Mouse (Mus musculus) stomach, postnatal 0 days (tissue): ENCODE measurements around the gene Mogat1. TPM values are rescaled to one million over a fixed set of nuclear protein-coding genes. Genes with fewer than 3 reads are reported as not detected.

ENCODE experiments used
- ATAC-seq: fragments of 200-750 bp; cut with Nextera tagmentation; 2 replicates; pipeline ENCODE4 v1.8.0; 2017; ENCODE audit not compliant: low FRiP score, low TSS enrichment
- DNase-seq: peaks from one replicate; pipeline ENCODE4 v3.0.0-alpha.2; 2016; ENCODE audit warnings: low spot score
- H3K27ac ChIP-seq: fragments of 300-500 bp; sonication (generic); replicated peaks from 2 replicates; pipeline ENCODE4 v1.5.1; 2014; ENCODE audit warnings: mild to moderate bottlenecking, control low read depth
- H3K27me3 ChIP-seq: fragments of 300-500 bp; sonication (generic); 2 replicates; pipeline ENCODE4 v1.6.1; 2014; ENCODE audit warnings: low read length; ENCODE audit not compliant: control insufficient read depth, insufficient read depth
- H3K36me3 ChIP-seq: fragments of 300-500 bp; sonication (generic); 2 replicates; pipeline ENCODE4 v1.6.1; 2014; ENCODE audit warnings: low read length, mixed read lengths; ENCODE audit not compliant: control insufficient read depth, insufficient read depth
- H3K4me1 ChIP-seq: fragments of 300-500 bp; sonication (generic); replicated peaks from 2 replicates; pipeline ENCODE4 v1.6.1; 2014; ENCODE audit warnings: antibody characterized with exemption; ENCODE audit not compliant: control insufficient read depth, insufficient read depth
- H3K4me2 ChIP-seq: fragments of 300-500 bp; sonication (generic); replicated peaks from 2 replicates; pipeline ENCODE4 v1.6.1; 2014; ENCODE audit warnings: low read depth, mild to moderate bottlenecking, control low read depth, moderate library complexity
- H3K4me3 ChIP-seq: fragments of 300-500 bp; sonication (generic); 2 replicates; pipeline ENCODE4 v1.5.1; 2014; ENCODE audit warnings: low read depth, low read length, control low read depth
- H3K9ac ChIP-seq: fragments of 300-500 bp; sonication (generic); 2 replicates; pipeline ENCODE4 v1.6.1; 2014; ENCODE audit warnings: mild to moderate bottlenecking, low read length, control low read depth, mixed read lengths
- H3K9me3 ChIP-seq: fragments of 300-500 bp; sonication (generic); 2 replicates; pipeline ENCODE4 v1.6.1; 2016; ENCODE audit warnings: low read length; ENCODE audit not compliant: control insufficient read depth
- CTCF ChIP-seq: IDR thresholded peaks from 2 replicates; pipeline ENCODE4 v1.5.1; 2016; ENCODE audit warnings: antibody characterized with exemption, low read depth, mild to moderate bottlenecking, moderate library complexity
- EP300 ChIP-seq: optimal IDR thresholded peaks from 2 replicates; pipeline ENCODE3; 2016; ENCODE audit warnings: antibody characterized with exemption
- WGBS: fragments of 180-500 bp; shearing (Covaris S2); extraction: QIAGEN DNeasy Blood & Tissue Kit; methylation state at CpG from one replicate; pipeline ENCODE4 v1.1.7; 2014; 5-methylcytosine and 5-hydroxymethylcytosine counted together
- polyA plus RNA-seq: library from polyadenylated mRNA; unstranded; fragments of >200 nt; fragmentation: Nextera tagmentation; extraction: Ambion mirVana; gene quantifications from 2 replicates; pipeline ENCODE4 v1.2.1, GENCODE M21; 2015

Mogat1 gene
- polyA plus RNA-seq = 2.7 and 2.8 TPM in 2 replicates

DNA sequence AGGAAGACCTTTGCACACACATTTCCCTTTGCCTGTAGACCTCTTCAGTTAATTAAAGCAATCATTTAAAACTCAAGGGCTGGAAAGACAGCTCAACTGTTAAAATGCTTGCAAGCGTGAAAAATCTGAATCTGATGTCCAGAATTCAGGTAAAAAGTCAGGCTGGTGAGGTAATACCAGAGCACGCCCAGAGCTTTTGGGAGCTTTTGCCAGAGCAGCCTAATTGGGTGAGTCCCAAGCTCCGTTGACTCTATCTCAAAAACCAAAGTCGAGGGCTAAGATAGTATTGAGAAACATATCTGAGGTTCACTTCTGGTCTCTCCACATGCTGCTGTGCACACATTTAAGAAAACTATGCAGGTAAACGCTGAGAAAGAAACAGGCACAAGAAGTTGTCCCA lies at the start of gene Mogat1:
Gene Mogat1, plus strand, starts transcription at position 130 of the 400 bp plus-strand sequence.
- H3K27ac ChIP-seq = no peak within 1 kb of the TSS
- H3K36me3 ChIP-seq = no peaks in the 10 kb centered on the region
- peak within 1 kb of the TSS; percentile 31 for H3K4me3 ChIP-seq
- 0 out of 2 replicates have a peak within 1 kb of the TSS, but pooled peaks have one; percentile 31 for H3K9ac ChIP-seq
- peak within 1 kb of the TSS; percentile 52 for H3K4me2 ChIP-seq
- no peaks in the 10 kb centered on the region for H3K27me3 ChIP-seq
- 45% methylated on average over 5 of the region's 5 CpGs for WGBS
- DNase-seq (no peak), ATAC-seq (no peak)
- no peaks in the 10 kb centered on the region for H3K4me1 ChIP-seq
- no peaks in the 10 kb centered on the region for H3K9me3 ChIP-seq
- TF ChIP-seq CTCF = no peak
- no peak for TF ChIP-seq EP300

DNA sequence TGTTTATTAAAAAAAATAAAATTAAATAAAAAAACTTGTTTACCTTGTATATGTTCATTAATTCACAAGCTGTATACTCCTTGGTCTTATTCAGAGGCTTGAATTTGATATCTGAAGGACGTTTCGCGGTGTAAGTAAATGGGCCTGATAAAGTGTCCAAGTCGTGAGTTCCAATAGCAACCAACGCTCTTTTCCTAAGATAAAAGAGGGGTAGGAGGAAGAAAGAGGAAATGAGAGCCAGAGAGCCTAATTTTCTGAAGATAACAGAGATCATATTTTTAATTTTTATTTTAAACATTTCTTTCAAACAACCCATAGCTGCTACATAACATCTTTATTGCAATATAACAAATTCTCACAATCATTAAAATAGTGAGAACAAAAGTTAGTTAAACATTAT lies 38.4 kb upstream of the Mogat1 start:
- TF ChIP-seq EP300 (no peak), CTCF (no peak)
- Histone ChIP-seq H3K4me3 (no peak overlapping the region), H3K9ac (no peak overlapping the region), H3K27me3 (no peaks in the 10 kb centered on the region), H3K36me3 (peaks cover 11% of the 10 kb centered on the region), H3K4me1 (no peaks in the 10 kb centered on the region), H3K9me3 (no peaks in the 10 kb centered on the region), H3K4me2 (no peak overlapping the region), H3K27ac (no peak overlapping the region)
- WGBS = 88% methylated on average over 5 of the region's 5 CpGs
- no peak for DNase-seq
- no peak for ATAC-seq

DNA sequence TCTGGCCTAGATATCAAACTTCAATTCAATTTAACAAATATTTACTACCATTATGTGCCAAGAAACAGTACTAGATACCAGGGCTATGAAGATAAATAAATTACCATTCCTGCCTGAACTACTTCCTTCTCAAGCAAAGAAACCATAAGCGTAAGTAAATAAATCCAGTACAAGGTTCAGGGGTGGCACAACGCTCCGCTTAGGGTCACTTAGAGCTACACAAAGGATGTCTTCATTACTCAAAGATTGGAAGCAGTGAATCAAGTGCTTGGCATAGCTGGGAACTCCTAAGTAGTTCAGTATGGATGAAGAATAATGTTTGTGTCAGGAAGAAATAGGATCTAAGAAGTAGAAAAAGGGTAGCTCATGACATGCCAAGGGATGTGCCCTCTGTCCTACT lies 27.4 kb upstream of the Mogat1 start:
- Histone ChIP-seq H3K4me3 (no peak overlapping the region), H3K4me1 (no peaks in the 10 kb centered on the region; the same call in 1 of the 2 replicates), H3K27me3 (no peaks in the 10 kb centered on the region), H3K9ac (no peak overlapping the region), H3K9me3 (no peaks in the 10 kb centered on the region), H3K36me3 (peaks cover 9% of the 10 kb centered on the region), H3K27ac (peak overlapping the region; percentile 73), H3K4me2 (no peak overlapping the region)
- TF ChIP-seq EP300 (no peak), CTCF (no peak)
- ATAC-seq (peak; percentile 95), DNase-seq (peak; percentile 68)
- 53% methylated on average over 3 of the region's 3 CpGs for WGBS

DNA sequence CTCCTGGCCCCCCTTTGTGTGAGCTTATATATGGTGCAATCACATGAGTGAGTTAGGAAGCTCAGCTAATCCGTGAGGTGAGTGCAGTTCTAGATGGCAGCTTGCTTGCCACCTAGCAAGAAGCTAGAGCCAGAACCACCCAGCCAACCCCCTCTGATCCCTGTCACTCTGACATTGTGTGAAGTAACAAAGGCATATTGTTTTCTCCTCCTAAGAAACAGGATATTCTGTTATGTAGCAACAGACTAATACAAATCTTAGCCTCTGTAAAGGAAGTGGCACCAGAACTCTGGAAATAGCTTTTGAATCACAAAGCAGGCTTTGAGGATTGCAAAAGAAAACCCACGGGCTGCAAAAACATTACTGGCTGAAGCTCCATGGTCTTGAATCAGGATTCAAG lies 26.4 kb upstream of the Mogat1 start:
- Histone ChIP-seq H3K4me3 (no peak overlapping the region), H3K4me1 (no peaks in the 10 kb centered on the region; the same call in 1 of the 2 replicates), H3K9me3 (no peaks in the 10 kb centered on the region), H3K36me3 (peaks cover 6% of the 10 kb centered on the region; the same call in 1 of the 2 replicates), H3K27me3 (no peaks in the 10 kb centered on the region), H3K4me2 (no peak overlapping the region), H3K27ac (no peak overlapping the region), H3K9ac (no peak overlapping the region)
- WGBS = 52% methylated on average over 2 of the region's 2 CpGs
- ATAC-seq (no peak), DNase-seq (no peak)
- TF ChIP-seq EP300 (no peak), CTCF (no peak)

DNA sequence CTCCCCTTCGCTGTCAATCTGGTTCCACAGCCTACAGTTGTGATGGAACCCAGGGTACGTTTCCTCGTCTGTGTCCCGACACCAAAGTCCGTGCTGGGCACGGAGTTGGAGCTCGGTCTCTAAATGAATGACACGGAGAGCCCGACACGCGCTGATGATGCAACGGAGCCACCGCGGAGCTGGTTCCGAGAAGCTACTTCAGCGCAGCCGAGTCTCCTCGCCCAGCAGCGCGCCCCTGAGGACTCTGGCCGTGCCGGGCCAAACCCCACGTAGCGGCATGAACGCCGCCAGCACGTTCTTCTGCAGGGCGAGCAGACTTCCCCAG lies 22.4 kb upstream of the Mogat1 start:
- Histone ChIP-seq H3K4me2 (peak overlapping the region; percentile 58), H3K9me3 (no peaks in the 10 kb centered on the region), H3K4me1 (no peaks in the 10 kb centered on the region; the same call in 1 of the 2 replicates), H3K27ac (peak overlapping the region; percentile 88), H3K9ac (peak overlapping the region; percentile 90), H3K36me3 (no peaks in the 10 kb centered on the region), H3K4me3 (peak overlapping the region; percentile 87), H3K27me3 (no peaks in the 10 kb centered on the region)
- no peak for TF ChIP-seq CTCF
- TF ChIP-seq EP300 = no peak
- DNase-seq (no peak), ATAC-seq (no peak)
- under 1% methylated on average over 28 of the region's 28 CpGs for WGBS

DNA sequence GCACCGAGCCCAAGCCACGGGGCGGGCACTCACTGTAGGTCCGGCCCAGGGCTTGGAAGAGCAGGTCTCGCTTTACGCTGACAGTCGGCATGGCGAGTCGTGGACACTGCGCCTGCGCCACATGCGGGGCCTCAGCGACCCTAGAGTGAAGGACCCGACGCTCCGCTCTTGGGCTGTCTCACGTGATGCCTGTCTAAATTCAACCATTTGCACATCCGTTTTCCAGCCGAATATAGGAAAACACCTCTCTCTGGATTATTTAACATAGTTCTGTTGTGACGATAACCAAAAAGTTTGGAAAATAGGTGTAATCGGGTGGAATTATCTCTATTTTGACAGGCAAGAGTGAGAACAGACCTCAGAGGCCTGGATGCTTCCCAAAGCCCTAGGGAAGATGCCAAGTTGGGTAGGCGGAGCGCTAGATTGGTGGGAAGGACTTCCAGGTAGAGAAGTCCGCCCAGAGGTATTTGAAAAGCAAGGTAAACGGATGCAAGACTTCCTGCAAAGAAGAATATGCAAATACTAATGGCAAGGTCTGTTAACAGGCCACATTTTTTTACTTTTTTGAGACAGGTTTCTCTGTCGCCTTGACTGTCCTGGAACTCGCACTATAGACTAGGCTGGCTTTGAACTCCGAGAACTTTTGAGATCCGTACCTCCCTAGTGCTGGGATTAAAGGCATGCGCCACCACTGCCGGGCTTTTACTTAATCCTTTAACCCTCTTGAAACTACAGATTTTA lies 21.9 kb upstream of the Mogat1 start, which contains the start of gene Farsb:
Gene Farsb, minus strand, starts transcription at position 146 of the 741 bp plus-strand sequence.
- no peaks in the 10 kb centered on the region for H3K27me3 ChIP-seq
- H3K4me3 ChIP-seq = peak within 1 kb of the TSS; percentile 87
- peak; percentile 92 for DNase-seq
- H3K27ac ChIP-seq = peak within 1 kb of the TSS; percentile 88
- under 1% methylated on average over 31 of the region's 31 CpGs for WGBS
- no peaks in the 10 kb centered on the region for H3K36me3 ChIP-seq
- peak within 1 kb of the TSS; percentile 90 for H3K9ac ChIP-seq
- peak; percentile 96 for ATAC-seq
- H3K9me3 ChIP-seq = no peaks in the 10 kb centered on the region
- TF ChIP-seq EP300 = peak; percentile 98
- no peak for TF ChIP-seq CTCF
- no peaks in the 10 kb centered on the region; the same call in 1 of the 2 replicates for H3K4me1 ChIP-seq
- H3K4me2 ChIP-seq = peak within 1 kb of the TSS; percentile 58
